20 mouse cellular contexts compared by ENCODE assay signal in genomic region chr2:169811589-169811988, GRCm38 (mm10).
DNase-seq lines count a peak whose midpoint lies in the region; ATAC-seq and TF ChIP-seq lines count a peak whose summit lies in the region.
"Had no signal": no experiment of that assay in that cellular context is flagged by ENCODE, and none has a peak within 500 bp of the region (broad histone marks: within the 10 kb centered on the region; RNA-seq: fewer than 3 reads in every experiment).

No protein-coding gene starts in this region.

- 62% methylated on average over 5 of the region's 5 CpGs for WGBS in hindbrain, embryonic 13.5 days
- WGBS in hindbrain, embryonic 12.5 days: 64% methylated on average over 5 of the region's 5 CpGs
- 32% methylated on average over 5 of the region's 5 CpGs for WGBS in neural tube, embryonic 13.5 days
- WGBS in limb, embryonic 14.5 days: 26% methylated on average over 5 of the region's 5 CpGs

- TF ChIP-seq POLR2A in limb, embryonic 14.5 days (IDR thresholded peaks at IDR 0.05; ENCODE audit: borderline replicate concordance, extremely low read depth, insufficient read depth, insufficient read length): no peak

- no peak overlapping the region for H3K4me3 ChIP-seq in hindbrain, embryonic 13.5 days
- H3K4me3 ChIP-seq in hindbrain, embryonic 12.5 days: no peak overlapping the region
- H3K4me3 ChIP-seq in neural tube, embryonic 13.5 days: no peak overlapping the region
- no peak overlapping the region for H3K4me3 ChIP-seq in limb, embryonic 14.5 days (replicated peaks; ENCODE audit: low read length)
- H3K4me3 ChIP-seq: embryonic facial prominence, embryonic 12.5 days; heart, adult 2 months; neural tube, embryonic 12.5 days had no signal

- no peak overlapping the region for H3K4me2 ChIP-seq in hindbrain, embryonic 13.5 days
- no peak overlapping the region for H3K4me2 ChIP-seq in hindbrain, embryonic 12.5 days (replicated peaks)
- H3K4me2 ChIP-seq in neural tube, embryonic 13.5 days: no peak overlapping the region
- H3K4me2 ChIP-seq in limb, embryonic 14.5 days (replicated peaks; ENCODE audit: low read depth, low read length, severe bottlenecking): no peak overlapping the region
- H3K4me2 ChIP-seq: embryonic facial prominence, embryonic 12.5 days; neural tube, embryonic 12.5 days had no signal

- no peak for DNase-seq in neural tube, embryonic 10.5 days (ENCODE audit: extremely low spot score, low spot score)
- DNase-seq in limb, embryonic 14.5 days (ENCODE audit: low spot score): peak; percentile 72
- DNase-seq in adrenal gland, adult 2 months: no peak
- DNase-seq: adrenal gland, postnatal 36 days; cerebellum, adult 2 months; gastrocnemius, postnatal 14 days; heart, adult 2 months; kidney, adult 11 months; liver, postnatal 0 days; lung, postnatal 10 days; spleen, adult 18-20 months; thymus, postnatal 4 days had no signal

- H3K27ac ChIP-seq in hindbrain, embryonic 13.5 days: peak overlapping the region; percentile 91
- H3K27ac ChIP-seq in hindbrain, embryonic 12.5 days: no peak overlapping the region
- peak overlapping the region; percentile 89; the same call in 1 of the 2 replicates for H3K27ac ChIP-seq in neural tube, embryonic 13.5 days (replicated peaks)
- H3K27ac ChIP-seq in limb, embryonic 14.5 days (replicated peaks; ENCODE audit: low read depth, low read length): no peak overlapping the region
- H3K27ac ChIP-seq: heart, adult 2 months; kidney, postnatal 0 days had no signal

- no peaks in the 10 kb centered on the region for H3K27me3 ChIP-seq in hindbrain, embryonic 13.5 days
- no peaks in the 10 kb centered on the region for H3K27me3 ChIP-seq in hindbrain, embryonic 12.5 days
- no peaks in the 10 kb centered on the region for H3K27me3 ChIP-seq in neural tube, embryonic 13.5 days
- H3K27me3 ChIP-seq in limb, embryonic 14.5 days (ENCODE audit: control insufficient read depth, insufficient read depth, low read length): no peaks in the 10 kb centered on the region
- H3K27me3 ChIP-seq: CH12.LX; embryonic facial prominence, embryonic 12.5 days; neural tube, embryonic 12.5 days had no signal

- H3K36me3 ChIP-seq in hindbrain, embryonic 13.5 days: no peaks in the 10 kb centered on the region
- H3K36me3 ChIP-seq in hindbrain, embryonic 12.5 days: no peaks in the 10 kb centered on the region
- H3K36me3 ChIP-seq in neural tube, embryonic 13.5 days: no peaks in the 10 kb centered on the region
- no peaks in the 10 kb centered on the region for H3K36me3 ChIP-seq in limb, embryonic 14.5 days (ENCODE audit: control insufficient read depth, insufficient read depth, low read length)
- H3K36me3 ChIP-seq: embryonic facial prominence, embryonic 12.5 days; neural tube, embryonic 12.5 days had no signal

- no peak overlapping the region for H3K9ac ChIP-seq in hindbrain, embryonic 13.5 days
- no peak overlapping the region for H3K9ac ChIP-seq in hindbrain, embryonic 12.5 days
- H3K9ac ChIP-seq in neural tube, embryonic 13.5 days: no peak overlapping the region
- H3K9ac ChIP-seq in limb, embryonic 14.5 days (ENCODE audit: low read depth, low read length, severe bottlenecking): no peak overlapping the region
- H3K9ac ChIP-seq: embryonic facial prominence, embryonic 12.5 days; liver, postnatal 0 days; neural tube, embryonic 12.5 days had no signal

- ATAC-seq in hindbrain, embryonic 13.5 days (ENCODE audit: low FRiP score): peak; percentile 67
- no peak for ATAC-seq in hindbrain, embryonic 12.5 days (ENCODE audit: low FRiP score)
- ATAC-seq in neural tube, embryonic 13.5 days (ENCODE audit: low read depth): peak; percentile 78
- ATAC-seq in limb, embryonic 14.5 days (ENCODE audit: low FRiP score, low read depth): peak; percentile 81
- no peak for ATAC-seq in erythroid progenitor cell, adult 5-6 weeks (replicated peaks; ENCODE audit: low FRiP score, poor library complexity, severe bottlenecking)
- ATAC-seq: liver, postnatal 0 days had no signal

- peaks cover 52% of the 10 kb centered on the region for H3K4me1 ChIP-seq in hindbrain, embryonic 13.5 days (replicated peaks)
- peaks cover 19% of the 10 kb centered on the region for H3K4me1 ChIP-seq in hindbrain, embryonic 12.5 days
- peaks cover 52% of the 10 kb centered on the region for H3K4me1 ChIP-seq in neural tube, embryonic 13.5 days (replicated peaks)
- H3K4me1 ChIP-seq in limb, embryonic 14.5 days (ENCODE audit: control insufficient read depth, insufficient read depth, low read length): peaks cover 17% of the 10 kb centered on the region

- H3K9me3 ChIP-seq in hindbrain, embryonic 13.5 days: no peaks in the 10 kb centered on the region
- no peaks in the 10 kb centered on the region for H3K9me3 ChIP-seq in hindbrain, embryonic 12.5 days (replicated peaks)
- H3K9me3 ChIP-seq in neural tube, embryonic 13.5 days: no peaks in the 10 kb centered on the region
- no peaks in the 10 kb centered on the region for H3K9me3 ChIP-seq in limb, embryonic 14.5 days (ENCODE audit: control insufficient read depth, low read length)
- H3K9me3 ChIP-seq: embryonic facial prominence, embryonic 12.5 days; neural tube, embryonic 12.5 days had no signal

Comparison
In these comparisons a context has a peak if more than half of its experiments do, and no peak if none do; other contexts are left out.
1. ATAC-seq: peak in hindbrain, embryonic 13.5 days (single experiment), neural tube, embryonic 13.5 days (single experiment) and limb, embryonic 14.5 days (single experiment); none in hindbrain, embryonic 12.5 days (single experiment) and erythroid progenitor cell, adult 5-6 weeks (single experiment).
2. H3K27ac ChIP-seq: peak in hindbrain, embryonic 13.5 days (single experiment) and neural tube, embryonic 13.5 days (single experiment); none in hindbrain, embryonic 12.5 days (single experiment) and limb, embryonic 14.5 days (single experiment).